Mouse (Mus musculus): ENCODE measurements around the gene Ttc36. TPM values are rescaled to one million over a fixed set of nuclear protein-coding genes. Genes with fewer than 3 reads are reported as not detected.

The Ttc36 gene
- polyA plus RNA-seq, 1 experiment from 2014 or later, result not detected

- Histone ChIP-seq H3K9ac (replicated peaks; ENCODE audit: low read depth, low read length) (no peak overlapping the region), H3K4me1 (replicated peaks; ENCODE audit: control insufficient read depth, insufficient read depth, low read length) (peaks cover 15% of the 10 kb centered on the region), H3K36me3 (ENCODE audit: control insufficient read depth, insufficient read depth) (peaks cover 11% of the 10 kb centered on the region), H3K9me3 (ENCODE audit: control insufficient read depth, low read length) (no peaks in the 10 kb centered on the region), H3K4me2 (ENCODE audit: low read length) (no peak overlapping the region), H3K27ac (ENCODE audit: low read length) (no peak overlapping the region), H3K27me3 (replicated peaks; ENCODE audit: control insufficient read depth, insufficient read depth, low read length) (no peaks in the 10 kb centered on the region), H3K4me3 (replicated peaks; ENCODE audit: low read length) (no peak overlapping the region)
- no peak for ATAC-seq
- WGBS, result 89% methylated on average over 2 of the region's 2 CpGs
Observed at GRCm38 (mm10) chr9:44760873-44761272, 42.0 kb downstream of the Ttc36 start.

Other genes with a start within 250 kb of the Ttc36 start
- not detected in 2 replicates for gene Cxcr5, start 241.2 kb downstream of the Ttc36 start, polyA plus RNA-seq (2015; fragmentation: Nextera tagmentation; extraction: Ambion mirVana)
- 21.2 and 22.8 TPM in 2 replicates for gene Ddx6, start 198.2 kb downstream of the Ttc36 start, polyA plus RNA-seq (2015; fragmentation: Nextera tagmentation; extraction: Ambion mirVana)
- gene Treh, start 129.8 kb downstream of the Ttc36 start, polyA plus RNA-seq (2015; fragmentation: Nextera tagmentation; extraction: Ambion mirVana), result not detected in 2 replicates
- gene Phldb1, start 67.9 kb downstream of the Ttc36 start, polyA plus RNA-seq (2015; fragmentation: Nextera tagmentation; extraction: Ambion mirVana), result 45.0 and 53.6 TPM in 2 replicates
- gene Arcn1, start 35.2 kb downstream of the Ttc36 start, polyA plus RNA-seq (2015; fragmentation: Nextera tagmentation; extraction: Ambion mirVana), result 150 and 161 TPM in 2 replicates
- 184 and 187 TPM in 2 replicates for gene Ift46, start 35.2 kb downstream of the Ttc36 start, polyA plus RNA-seq (2015; fragmentation: Nextera tagmentation; extraction: Ambion mirVana)
- gene Tmem25, start 3.8 kb downstream of the Ttc36 start, polyA plus RNA-seq (2015; fragmentation: Nextera tagmentation; extraction: Ambion mirVana), result 7.0 and 10.3 TPM in 2 replicates
- gene Kmt2a, start 78.2 kb upstream of the Ttc36 start, polyA plus RNA-seq (2015; fragmentation: Nextera tagmentation; extraction: Ambion mirVana), result 22.2 and 24.3 TPM in 2 replicates
- gene Atp5l, start 117.7 kb upstream of the Ttc36 start, polyA plus RNA-seq (2015; fragmentation: Nextera tagmentation; extraction: Ambion mirVana), result 638 and 661 TPM in 2 replicates
- 38.5 and 42.7 TPM in 2 replicates for gene Ube4a, start 162.5 kb upstream of the Ttc36 start, polyA plus RNA-seq (2015; fragmentation: Nextera tagmentation; extraction: Ambion mirVana)
- gene Cd3g, start 177.4 kb upstream of the Ttc36 start, polyA plus RNA-seq (2015; fragmentation: Nextera tagmentation; extraction: Ambion mirVana), result not detected in 2 replicates
- not detected in 2 replicates for gene Cd3d, start 178.7 kb upstream of the Ttc36 start, polyA plus RNA-seq (2015; fragmentation: Nextera tagmentation; extraction: Ambion mirVana)
- not detected in 2 replicates for gene Cd3e, start 206.6 kb upstream of the Ttc36 start, polyA plus RNA-seq (2015; fragmentation: Nextera tagmentation; extraction: Ambion mirVana)
- gene Mpzl2, start 236.7 kb upstream of the Ttc36 start, polyA plus RNA-seq (2015; fragmentation: Nextera tagmentation; extraction: Ambion mirVana), result 0.38 and 0.96 TPM in 2 replicates